Mouse (Mus musculus) C2C12 (cell line): ENCODE measurements around the gene Dnajc22.

Experiments
- CTCF ChIP-seq: IDR thresholded peaks from one replicate; pipeline ENCODE4 v1.5.1; 2011; ENCODE audit not compliant: control insufficient read depth, insufficient read depth, insufficient read length
- MAX ChIP-seq: IDR thresholded peaks from one replicate; pipeline ENCODE4 v1.6.1; 2011; ENCODE audit warnings: mild to moderate bottlenecking, control low read depth
- MYOD1 ChIP-seq: IDR thresholded peaks from one replicate; pipeline ENCODE4 v1.6.1; 2011; ENCODE audit warnings: low read depth; ENCODE audit not compliant: control insufficient read depth, insufficient read length
- MYOG ChIP-seq: IDR thresholded peaks from one replicate; pipeline ENCODE4 v1.6.1; 2011; ENCODE audit not compliant: control insufficient read depth, insufficient read length; ENCODE audit errors: extremely low read depth
- USF1 ChIP-seq: IDR thresholded peaks from one replicate; pipeline ENCODE4 v1.6.1; 2011; ENCODE audit warnings: low read depth, mild to moderate bottlenecking, control low read depth, moderate library complexity

DNA sequence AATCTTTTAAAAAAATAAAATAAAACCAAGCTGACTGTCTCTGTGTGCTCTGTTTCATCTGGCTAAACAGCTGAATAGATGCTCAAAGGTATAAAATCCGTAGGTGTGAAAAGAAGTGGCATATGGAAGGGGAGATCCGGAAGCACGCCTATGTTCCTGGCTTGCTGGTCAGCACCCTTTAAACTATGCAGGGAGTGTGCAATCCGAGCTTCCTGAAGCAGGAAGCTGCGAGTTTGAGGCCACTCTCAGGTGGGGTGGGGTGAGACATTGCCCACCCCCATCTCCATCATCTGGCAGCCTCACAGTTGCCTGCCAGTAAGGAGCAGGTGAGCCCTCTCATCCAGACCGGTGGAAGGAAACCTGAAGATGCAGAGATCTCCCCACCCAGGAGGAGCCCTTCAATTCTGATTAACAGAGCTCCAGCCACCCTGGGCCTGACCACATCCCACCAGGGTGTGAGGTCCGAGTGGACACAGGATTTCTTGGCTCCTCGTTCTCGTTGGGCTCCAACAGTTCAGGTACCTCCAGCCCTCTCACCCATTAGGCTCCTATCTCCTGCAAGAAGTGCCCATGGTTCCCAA, 18.9 kb upstream of the Dnajc22 start, which contains the start of gene Troap:
- TF ChIP-seq MAX (no peak), CTCF (no peak), USF1 (no peak), MYOD1 (no peak), MYOG (no peak)
